Mouse (Mus musculus) bone marrow, adult 2 months (tissue): Measurements from ENCODE around the gene Bdh1. TPM values are rescaled to one million over a fixed set of nuclear protein-coding genes. Genes with fewer than 3 reads are reported as not detected.

Source experiments
- H3K27ac ChIP-seq: fragments of 200-500 bp; 2 replicates; pipeline ENCODE4 v1.5.1; 2012; ENCODE audit warnings: low read depth, mild to moderate bottlenecking, control low read depth, inconsistent platforms, low read length; ENCODE audit not compliant: control insufficient read depth, poor library complexity, insufficient read depth
- H3K4me1 ChIP-seq: fragments of 200-500 bp; 2 replicates; pipeline ENCODE4 v1.6.1; 2011; ENCODE audit warnings: low read length; ENCODE audit not compliant: control insufficient read depth, insufficient read depth
- H3K4me3 ChIP-seq: fragments of 200-500 bp; replicated peaks from 2 replicates; pipeline ENCODE3; 2011; ENCODE audit warnings: mild to moderate bottlenecking, low read depth, low read length, control low read depth; ENCODE audit not compliant: control insufficient read depth
- CTCF ChIP-seq: fragments of 200-500 bp; IDR thresholded peaks from 2 replicates; pipeline ENCODE4 v1.5.1; 2011; ENCODE audit warnings: low read length, control low read depth; ENCODE audit not compliant: control insufficient read depth, insufficient read depth
- POLR2A ChIP-seq: fragments of 200-500 bp; IDR thresholded peaks from 2 replicates; pipeline ENCODE4 v1.6.1; 2011; ENCODE audit warnings: low read depth, mild to moderate bottlenecking, control low read depth, low read length, borderline replicate concordance; ENCODE audit not compliant: control insufficient read depth
- WGBS: fragments of 180-500 bp; shearing (Covaris S2); methylation state at CpG from one replicate; pipeline ENCODE4 v1.1.7; 2018; 5-methylcytosine and 5-hydroxymethylcytosine counted together
- polyA plus RNA-seq: library from polyadenylated mRNA; stranded (reverse); fragments of >200 nt; gene quantifications from 2 replicates; pipeline ENCODE4 v1.2.4, GENCODE M21; 2011; ENCODE audit warnings: low replicate concordance; ENCODE audit not compliant: missing spikeins, insufficient read depth, insufficient read length

Gene Bdh1
- polyA plus RNA-seq, 1 experiment, result 8.1 TPM

DNA sequence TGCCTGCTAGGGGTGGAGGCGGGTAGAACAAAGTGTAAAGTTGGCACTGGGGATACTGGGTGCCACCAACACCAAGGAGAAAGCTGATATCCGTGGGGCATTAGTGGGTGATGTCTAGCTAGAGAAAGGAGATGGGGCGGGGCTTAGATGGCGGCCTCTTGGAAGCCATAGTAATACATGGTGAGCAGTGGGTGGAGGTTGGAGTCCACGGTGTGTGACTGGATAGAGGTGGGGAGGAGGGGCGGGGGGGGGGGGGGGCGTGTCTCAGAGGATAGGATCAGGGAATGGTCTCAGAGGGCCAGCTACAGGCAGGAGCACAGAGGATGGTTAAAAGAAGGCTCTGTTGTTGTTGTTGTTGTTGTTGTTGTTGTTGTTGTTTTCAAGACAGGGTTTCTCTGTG, 30.4 kb downstream of the Bdh1 start:
- Histone ChIP-seq H3K4me3 (no peak overlapping the region), H3K4me1 (no peaks in the 10 kb centered on the region), H3K27ac (no peak overlapping the region)
- TF ChIP-seq POLR2A, result no peak
- no peak for TF ChIP-seq CTCF
- WGBS, result 68% methylated on average over 5 of the region's 7 CpGs

- Histone ChIP-seq H3K4me1 (no peaks in the 10 kb centered on the region), H3K4me3 (no peak overlapping the region), H3K27ac (no peak overlapping the region)
- TF ChIP-seq CTCF (no peak), POLR2A (no peak)
- WGBS, result 80% methylated on average over 4 of the region's 4 CpGs
These were observed 31.9 kb downstream of the Bdh1 start for GRCm38 (mm10) chr16:31454013-31454412.

- Histone ChIP-seq H3K27ac (no peak overlapping the region), H3K4me3 (no peak overlapping the region), H3K4me1 (no peaks in the 10 kb centered on the region)
- TF ChIP-seq POLR2A, result no peak
- TF ChIP-seq CTCF, result no peak
- WGBS, result 78% methylated on average over 21 of the region's 21 CpGs
These were observed 33.4 kb downstream of the Bdh1 start for GRCm38 (mm10) chr16:31455276-31456045.

- 4% methylated on average over 17 of the region's 17 CpGs for WGBS
- peak; percentile 91 for TF ChIP-seq CTCF
- TF ChIP-seq POLR2A, result no peak
- Histone ChIP-seq H3K4me3 (no peak overlapping the region), H3K4me1 (no peaks in the 10 kb centered on the region), H3K27ac (no peak overlapping the region)
These were observed 36.3 kb downstream of the Bdh1 start for GRCm38 (mm10) chr16:31458229-31458918.

GRCm38 (mm10) chr16:31459968-31460461, 37.9 kb downstream of the Bdh1 start:
- WGBS, result 30% methylated on average over 10 of the region's 10 CpGs
- Histone ChIP-seq H3K4me3 (no peak overlapping the region), H3K27ac (no peak overlapping the region), H3K4me1 (no peaks in the 10 kb centered on the region)
- TF ChIP-seq POLR2A, result no peak
- TF ChIP-seq CTCF, result no peak

DNA sequence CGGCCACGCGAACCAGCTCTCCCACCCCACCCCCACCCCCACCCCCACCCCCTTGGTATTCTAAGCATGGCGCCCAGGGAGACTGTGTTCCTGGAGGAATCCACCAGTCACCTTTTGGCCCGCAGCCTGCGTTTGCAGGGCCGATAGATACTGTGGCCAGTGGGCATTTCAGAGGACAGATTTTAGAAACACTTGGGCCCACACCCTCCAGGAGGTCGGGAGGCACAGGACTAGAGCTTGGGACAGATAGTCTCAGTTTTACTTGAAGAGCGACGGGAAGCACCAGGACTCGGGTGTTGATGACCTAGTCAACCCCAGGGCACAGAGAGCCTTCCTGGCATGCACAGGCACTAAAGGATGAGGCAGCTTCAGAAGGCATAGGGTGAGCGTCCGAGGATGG, 38.4 kb downstream of the Bdh1 start:
- WGBS, result 69% methylated on average over 13 of the region's 13 CpGs
- Histone ChIP-seq H3K4me1 (no peaks in the 10 kb centered on the region), H3K4me3 (no peak overlapping the region), H3K27ac (no peak overlapping the region)
- no peak for TF ChIP-seq POLR2A
- no peak for TF ChIP-seq CTCF

DNA sequence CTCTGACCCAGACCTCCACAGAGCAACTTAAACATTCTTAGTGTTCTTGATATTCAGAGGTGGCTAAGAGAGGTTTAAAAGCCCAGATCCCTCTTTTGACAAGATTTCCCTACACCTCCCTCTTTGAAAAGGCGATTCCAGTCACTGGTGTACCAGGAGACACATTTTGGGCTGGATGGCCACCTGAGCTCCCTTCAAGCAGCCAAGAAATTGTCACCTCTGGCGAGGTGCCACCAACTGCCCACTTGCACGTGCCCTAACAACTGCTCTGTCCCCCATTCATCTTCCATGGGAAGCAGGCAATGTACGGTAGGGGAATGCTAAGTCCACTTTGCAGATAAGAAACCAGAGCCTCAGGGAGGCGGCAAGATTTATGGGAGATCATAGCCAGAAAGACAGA, 39.0 kb downstream of the Bdh1 start:
- TF ChIP-seq POLR2A, result no peak
- TF ChIP-seq CTCF, result no peak
- 71% methylated on average over 5 of the region's 5 CpGs for WGBS
- H3K27ac ChIP-seq, result no peak overlapping the region
- no peaks in the 10 kb centered on the region for H3K4me1 ChIP-seq
- no peak overlapping the region for H3K4me3 ChIP-seq

DNA sequence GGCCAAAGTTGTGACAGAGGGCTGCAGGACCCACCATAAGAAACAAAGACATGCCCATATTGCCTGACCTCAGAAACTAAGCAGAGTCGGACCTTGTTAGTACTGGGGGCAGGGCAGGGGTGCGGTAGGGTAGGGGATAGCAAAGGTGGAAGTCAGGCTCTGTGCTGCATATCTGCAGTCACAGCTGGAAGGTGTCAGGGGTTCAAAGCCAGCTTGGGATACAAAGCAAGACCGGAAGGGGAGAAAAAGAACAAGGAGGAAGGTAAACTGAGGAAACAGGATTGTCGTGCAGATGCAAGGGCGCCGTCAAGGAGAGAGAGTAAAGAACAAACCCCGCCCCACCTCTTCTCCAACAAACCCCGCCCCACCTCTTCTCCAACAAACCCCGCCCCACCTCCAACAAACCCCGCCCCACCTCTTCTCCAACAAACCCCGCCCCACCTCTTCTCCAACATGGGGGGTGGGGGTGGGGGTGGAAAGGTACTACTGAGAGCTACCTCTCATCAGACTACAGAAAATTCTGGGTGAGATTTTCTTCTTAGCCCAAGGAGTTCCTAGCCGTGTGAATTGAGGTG, 40.1 kb downstream of the Bdh1 start:
- WGBS, result 49% methylated on average over 12 of the region's 12 CpGs
- Histone ChIP-seq H3K4me3 (no peak overlapping the region), H3K4me1 (no peaks in the 10 kb centered on the region), H3K27ac (no peak overlapping the region)
- no peak for TF ChIP-seq CTCF
- TF ChIP-seq POLR2A, result no peak

DNA sequence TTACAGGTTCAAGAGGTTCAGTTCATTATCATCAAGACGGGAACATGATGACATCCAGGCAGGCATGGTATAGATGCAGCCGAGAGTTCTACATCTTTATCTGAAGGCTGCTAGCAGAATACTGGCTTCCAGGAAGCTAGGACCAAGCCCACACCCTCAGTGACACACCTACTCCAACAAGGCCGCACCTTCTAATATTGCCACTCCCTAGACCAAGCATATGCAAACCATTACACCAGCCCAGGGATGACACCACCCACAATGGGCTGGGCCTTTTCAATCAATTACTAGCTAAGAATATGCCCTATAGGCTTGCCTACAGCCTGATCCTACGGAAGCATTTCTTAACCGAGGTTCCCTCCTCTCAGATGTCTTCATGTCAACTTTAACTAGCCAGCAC, 42.9 kb downstream of the Bdh1 start:
- WGBS, result 73% methylated on average over 5 of the region's 5 CpGs
- H3K4me3 ChIP-seq, result no peak overlapping the region
- no peaks in the 10 kb centered on the region for H3K4me1 ChIP-seq
- H3K27ac ChIP-seq, result no peak overlapping the region
- no peak for TF ChIP-seq CTCF
- TF ChIP-seq POLR2A, result no peak
